Mouse (Mus musculus): ENCODE measurements around the gene Olfr272. TPM values are rescaled to one million over a fixed set of nuclear protein-coding genes. Genes with fewer than 3 reads are reported as not detected.

Olfr272 gene
- not detected for total RNA-seq (2021)

DNA sequence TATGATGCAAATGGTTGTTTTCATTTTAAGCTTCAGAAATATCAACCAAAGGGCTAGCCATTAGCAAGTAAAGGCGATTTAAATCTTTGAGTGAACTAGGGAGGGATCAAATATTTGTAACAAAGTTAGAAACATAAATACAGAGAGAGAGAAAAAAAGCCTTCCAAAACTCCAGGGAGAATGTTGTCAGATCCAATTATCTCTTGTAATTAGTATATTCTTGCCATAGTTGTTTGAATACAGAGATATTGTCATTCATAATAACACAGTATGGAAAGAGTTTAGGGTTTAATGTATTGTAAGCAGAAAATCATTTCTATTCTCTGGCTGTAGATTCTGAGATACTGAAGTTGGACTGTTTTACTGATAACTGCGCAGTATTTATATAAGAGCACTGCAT, at the start of gene Olfr272:
Gene Olfr272, minus strand, starts transcription at position 101 of the 400 bp plus-strand sequence.
- intact Hi-C loops (cut with DNase I), result no loop called here
- DNase-seq (ENCODE audit: extremely low spot score in 1 of 2, low spot score in 2 of 2), result no peak

DNA sequence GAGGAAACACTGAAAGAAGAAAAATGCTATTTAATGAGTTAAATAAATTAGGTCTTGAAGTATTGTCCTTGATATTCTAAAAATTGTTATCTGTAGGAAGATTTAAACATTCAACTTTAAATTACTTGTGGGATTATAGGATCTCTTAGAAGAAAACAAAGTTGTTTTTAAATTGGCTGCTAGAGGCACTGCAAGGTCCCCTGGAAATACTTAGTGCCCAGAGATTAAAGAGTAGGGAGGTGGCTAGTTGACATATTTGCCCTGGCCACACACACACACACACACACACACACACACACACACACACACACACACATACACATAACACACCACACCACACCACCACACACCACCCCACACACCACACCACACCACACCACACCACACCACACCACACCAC, 45.3 kb upstream of the Olfr272 start, which contains the start of gene Olfr270:
Gene Olfr270, plus strand, starts transcription at position 301 of the 400 bp plus-strand sequence.
- intact Hi-C loops (cut with DNase I), result no loop called here
- DNase-seq (ENCODE audit: extremely low spot score in 1 of 2, low spot score in 2 of 2), result no peak

DNA sequence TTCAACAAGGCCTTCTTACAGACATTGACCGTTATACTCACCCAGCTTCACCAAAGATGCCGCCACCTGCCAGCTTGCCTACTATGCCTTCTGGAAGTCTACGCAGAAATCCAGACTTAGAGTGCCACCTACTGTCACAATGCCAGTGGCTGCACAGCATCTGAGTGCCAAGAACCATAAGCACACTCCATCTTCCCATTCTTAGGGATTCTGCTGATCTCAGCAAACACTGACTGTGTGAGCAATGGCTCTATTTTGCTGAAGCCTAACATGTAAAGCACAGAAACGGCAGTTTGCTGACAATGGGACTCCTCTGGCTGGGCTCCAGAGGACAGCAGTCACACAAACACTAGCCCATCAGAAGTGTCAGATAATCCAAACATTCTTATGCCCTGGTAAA, 39.7 kb upstream of the Olfr272 start:
- peak; percentile 35 to 60 for DNase-seq (ENCODE audit: extremely low spot score in 1 of 2, low spot score in 2 of 2)
- intact Hi-C loops (cut with DNase I), result no loop called here

DNA sequence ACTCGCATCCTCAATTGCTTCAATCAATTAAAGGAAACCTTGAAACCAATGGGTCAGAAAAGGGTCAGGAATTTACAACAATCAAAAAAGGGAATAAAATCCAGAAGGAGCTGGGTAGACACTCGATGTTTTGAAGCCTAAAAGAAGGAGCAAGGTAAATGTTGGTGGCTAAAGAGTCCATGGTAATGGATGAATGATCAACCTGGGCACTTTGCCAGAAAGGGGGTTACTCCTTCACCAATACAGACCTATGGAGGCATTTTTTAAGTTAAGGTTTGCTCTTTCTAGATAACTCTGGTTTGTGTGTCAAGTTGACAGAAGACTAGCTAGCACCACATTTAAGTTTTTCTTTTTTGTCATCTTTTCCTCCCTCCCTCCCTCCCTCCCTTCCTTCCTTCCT, 30.0 kb upstream of the Olfr272 start:
- DNase-seq (ENCODE audit: extremely low spot score in 1 of 2, low spot score in 2 of 2), result no peak
- intact Hi-C loops (cut with DNase I), result no loop called here

DNA sequence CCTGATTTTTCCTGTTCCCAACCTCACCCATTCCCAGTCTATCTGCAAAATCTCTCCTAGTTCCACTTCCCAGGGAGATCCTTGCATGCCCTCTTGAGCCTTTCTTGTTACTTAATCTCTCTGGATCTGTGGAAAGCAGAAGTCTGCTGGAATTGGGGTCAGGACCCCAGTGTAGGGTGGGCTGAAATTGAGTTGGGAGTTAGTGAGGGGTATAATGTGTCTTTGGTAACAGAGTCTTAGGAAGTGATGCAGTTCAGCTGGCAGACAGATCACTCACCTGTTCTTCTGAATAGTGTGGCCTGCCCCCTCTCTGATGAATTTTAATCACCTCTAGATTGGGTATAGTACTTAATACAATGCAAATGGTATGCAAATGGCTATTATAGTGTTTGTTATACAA, 27.7 kb upstream of the Olfr272 start:
- intact Hi-C loops (cut with DNase I), result no loop called here
- no peak for DNase-seq (ENCODE audit: extremely low spot score in 1 of 2, low spot score in 2 of 2)

DNA sequence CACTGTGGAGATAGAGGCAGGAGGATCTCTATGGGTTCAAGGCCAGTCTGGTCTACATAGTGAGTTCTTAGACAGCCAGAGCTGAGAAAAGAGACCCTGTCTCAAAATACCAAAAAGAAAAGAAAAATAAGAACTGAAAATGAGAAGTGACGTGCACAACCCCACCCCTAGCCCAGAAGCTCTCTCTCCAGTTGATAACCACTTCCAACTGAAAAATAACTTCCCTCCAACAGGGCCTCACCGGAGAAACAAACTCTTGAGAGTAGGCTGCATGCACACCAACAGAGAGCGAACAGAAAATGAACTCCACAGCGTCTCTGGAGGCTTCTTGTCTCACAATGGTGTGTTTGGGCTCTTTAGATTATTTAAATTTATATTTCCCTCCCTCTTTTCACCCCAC, 11.5 kb upstream of the Olfr272 start:
- intact Hi-C loops (cut with DNase I), result no loop called here

DNA sequence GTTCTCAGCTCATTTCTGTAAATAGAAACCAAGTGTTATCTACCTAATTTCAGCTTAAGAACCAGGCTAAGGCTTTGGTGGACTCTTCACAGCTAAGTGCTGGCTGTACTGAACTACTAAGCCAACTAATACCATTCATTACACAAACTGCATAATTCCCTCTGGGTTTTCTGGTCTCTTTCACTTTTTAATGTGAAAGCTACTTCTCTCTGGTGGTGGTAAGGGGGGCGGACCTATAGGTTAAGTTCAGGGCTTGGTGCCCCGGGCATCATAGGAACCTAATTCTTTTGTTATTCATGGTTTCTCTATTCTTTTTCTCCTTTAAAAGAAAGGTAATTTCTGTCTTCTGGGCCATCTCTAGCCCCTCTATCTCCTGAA, 1.7 kb downstream of the Olfr272 start:
- DNase-seq (ENCODE audit: extremely low spot score in 1 of 2, low spot score in 2 of 2), result no peak
- intact Hi-C loops (cut with DNase I), result no loop called here

More for the DNA sequence above, 11.5 kb upstream of the Olfr272 start:
- DNase-seq (ENCODE audit: extremely low spot score in 1 of 2, low spot score in 2 of 2), result no peak

DNA sequence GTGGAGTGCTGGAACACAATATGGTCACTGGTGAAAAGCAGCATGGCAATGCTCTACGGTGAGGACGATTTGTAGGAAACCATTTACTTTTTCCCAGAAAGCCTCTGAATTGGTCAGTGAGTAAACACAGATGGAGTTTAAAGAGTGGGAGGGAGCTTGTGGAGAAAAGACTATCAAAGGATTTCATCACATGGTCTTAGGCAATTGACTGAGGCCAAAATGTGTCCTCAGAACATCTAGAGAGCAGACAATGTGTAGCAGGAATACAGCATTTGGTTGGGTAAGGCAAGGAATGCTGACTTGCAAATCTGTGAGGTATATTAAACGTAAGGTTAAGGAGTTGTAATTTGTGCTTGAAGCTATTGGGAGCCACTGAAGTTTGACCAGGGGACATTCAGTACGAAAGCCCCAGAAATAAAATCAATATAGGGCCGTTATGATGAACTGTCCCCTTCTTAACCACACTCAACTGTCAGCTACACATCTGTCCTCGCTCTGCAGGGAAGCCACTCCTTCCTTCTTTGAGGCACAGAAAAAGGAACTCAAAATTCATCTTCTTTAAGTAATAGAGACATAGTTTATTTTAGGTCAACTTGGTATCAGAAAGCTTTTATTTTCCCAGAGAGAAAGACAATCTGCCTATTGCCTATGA, 2.2 kb downstream of the Olfr272 start:
- intact Hi-C loops (cut with DNase I), result no loop called here
- DNase-seq (ENCODE audit: extremely low spot score in 1 of 2, low spot score in 2 of 2), result no peak

DNA sequence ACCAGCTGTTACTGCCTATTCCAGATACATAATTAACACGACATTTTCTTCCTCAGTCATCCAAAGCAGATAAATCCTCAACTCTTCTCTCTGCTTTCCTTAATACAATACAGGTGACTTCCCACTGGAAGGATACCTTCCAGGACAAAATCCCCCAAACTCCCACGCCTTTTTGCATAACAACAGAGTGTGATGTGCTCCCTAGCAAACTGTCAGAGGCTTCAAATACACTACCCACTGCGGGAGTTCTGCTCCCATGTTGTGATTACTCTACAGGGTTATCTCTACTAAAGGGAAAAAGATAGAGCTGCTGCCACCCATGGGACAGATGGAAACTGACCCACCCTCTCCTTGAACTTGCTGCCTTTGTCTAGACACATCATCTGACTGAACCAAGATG, 6.6 kb downstream of the Olfr272 start:
- no peak for DNase-seq (ENCODE audit: extremely low spot score in 1 of 2, low spot score in 2 of 2)
- intact Hi-C loops (cut with DNase I), result no loop called here

DNA sequence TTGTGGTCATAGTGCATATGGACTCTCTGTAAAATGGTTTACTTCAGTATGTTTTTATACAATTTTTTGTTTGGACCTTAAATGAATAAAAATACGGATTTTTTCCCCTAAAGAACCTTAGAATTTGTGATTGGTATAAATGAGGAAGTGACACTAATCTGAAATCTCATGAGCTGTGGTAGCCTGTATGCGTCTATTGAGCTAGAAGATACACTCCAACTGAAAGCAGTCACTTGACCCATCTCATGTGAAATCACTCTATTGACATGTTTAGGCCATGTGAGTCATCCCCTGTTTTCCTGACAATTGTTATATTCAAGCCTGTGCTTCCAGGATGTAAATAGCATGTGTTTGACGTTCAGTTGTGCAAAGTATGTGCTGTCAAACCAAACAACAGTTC, 9.4 kb downstream of the Olfr272 start:
- intact Hi-C loops (cut with DNase I), result no loop called here
- DNase-seq (ENCODE audit: extremely low spot score in 1 of 2, low spot score in 2 of 2), result no peak

DNA sequence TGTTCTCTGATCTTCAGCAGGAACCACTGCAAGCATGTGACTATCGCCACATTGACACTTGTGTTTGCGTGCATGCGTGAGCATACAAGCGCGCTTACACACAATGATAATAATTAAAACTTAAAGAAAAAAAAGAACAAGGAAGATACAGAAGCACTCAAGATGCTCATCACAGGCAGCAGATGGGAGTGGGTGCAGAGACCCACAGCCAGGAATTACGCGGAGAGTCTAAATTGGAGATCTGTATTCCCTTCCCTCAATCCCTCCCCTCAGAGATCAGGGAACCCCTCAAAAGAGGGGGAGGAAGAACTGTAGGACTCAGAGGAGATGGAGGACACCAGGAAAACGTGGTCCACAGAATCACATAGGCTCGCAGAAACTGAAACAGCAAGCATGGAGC, 54.8 kb downstream of the Olfr272 start:
- intact Hi-C loops (cut with DNase I), result no loop called here
- peak in 1 of 2 experiments; percentile 11 for DNase-seq (ENCODE audit: extremely low spot score in 1 of 2, low spot score in 2 of 2)

Other genes with a start within 250 kb of the Olfr272 start
- gene Olfr275, start 104.6 kb downstream of the Olfr272 start, total RNA-seq (2021), result not detected
- gene Olfr273, start 59.9 kb downstream of the Olfr272 start, total RNA-seq (2021), result not detected
- gene Olfr270, start 45.4 kb upstream of the Olfr272 start, total RNA-seq (2021), result not detected
- gene Nipsnap3a, start 70.1 kb upstream of the Olfr272 start, total RNA-seq (2021), result not detected
- 10 to 100 TPM; 22.3 to 24.5 TPM for gene Nipsnap3b, start 92.7 kb upstream of the Olfr272 start, total RNA-seq (2021)
- 10 to 100 TPM; 30.1 to 30.2 TPM for gene Abca1, start 240.7 kb upstream of the Olfr272 start, total RNA-seq (2021)

All from left cerebral cortex, postnatal 10 days (tissue).